Mouse (Mus musculus) granulocyte monocyte progenitor cell, adult 5-6 weeks (primary cell): ENCODE measurements around the gene Sh3bp1. TPM values are rescaled to one million over a fixed set of nuclear protein-coding genes. Genes with fewer than 3 reads are reported as not detected.
A peak's percentile ranks its signal among the peaks of the same experiment; 100 is the strongest.

Experiments used
- ATAC-seq: replicated peaks from 2 replicates; pipeline ENCODE4 v1.8.0; 2016; ENCODE audit warnings: mild to moderate bottlenecking, moderate TSS enrichment, inconsistent platforms; ENCODE audit not compliant: poor library complexity, severe bottlenecking
- total RNA-seq, 2 experiments: library from RNA; stranded (forward) in 1 of 2; stranded (reverse) in 1 of 2; fragments of 200-712, 200-1000 nt in 1 of 2; fragments of >200 nt in 1 of 2; fragmentation: Nextera tagmentation in 1 of 2; gene quantifications; 2 replicates each; pipeline ENCODE4 v1.2.3; 2014 to 2017

The Sh3bp1 gene
- total RNA-seq, 2 experiments from 2014 or later = 29.4 to 58.0 TPM

- ATAC-seq = no peak
These were observed 37.7 kb downstream of the Sh3bp1 start for GRCm38 (mm10) chr15:78937311-78937710.

GRCm38 (mm10) chr15:78937963-78938362 is 38.4 kb downstream of the Sh3bp1 start:
- no peak for ATAC-seq

- no peak for ATAC-seq
These were observed 40.8 kb downstream of the Sh3bp1 start for GRCm38 (mm10) chr15:78940325-78940724.

GRCm38 (mm10) chr15:78942663-78943062 is 43.1 kb downstream of the Sh3bp1 start:
- peak; percentile 57 for ATAC-seq

- ATAC-seq = no peak
These were observed 46.7 kb downstream of the Sh3bp1 start for GRCm38 (mm10) chr15:78946232-78946631.

- ATAC-seq = peak; percentile 96
These were observed 48.1 kb downstream of the Sh3bp1 start, which contains the start of gene Triobp for GRCm38 (mm10) chr15:78947657-78948056. Triobp (plus strand) TSS chr15:78947724.

GRCm38 (mm10) chr15:78948152-78948725 is 48.7 kb downstream of the Sh3bp1 start:
- ATAC-seq = no peak

GRCm38 (mm10) chr15:78948883-78949282 is 49.3 kb downstream of the Sh3bp1 start:
- ATAC-seq = no peak

- no peak for ATAC-seq
These were observed 56.1 kb downstream of the Sh3bp1 start for GRCm38 (mm10) chr15:78955663-78956062.

GRCm38 (mm10) chr15:78956351-78956750 is 56.8 kb downstream of the Sh3bp1 start:
- peak; percentile 35 for ATAC-seq

GRCm38 (mm10) chr15:78957021-78957420 is 57.5 kb downstream of the Sh3bp1 start:
- ATAC-seq = no peak

GRCm38 (mm10) chr15:78959537-78959936 is 60.0 kb downstream of the Sh3bp1 start:
- no peak for ATAC-seq

- ATAC-seq = no peak
These were observed 60.5 kb downstream of the Sh3bp1 start for GRCm38 (mm10) chr15:78960088-78960487.

Other genes with a start within 250 kb of the Sh3bp1 start
- not detected in 2 replicates for gene Elfn2, start 181.0 kb upstream of the Sh3bp1 start, total RNA-seq (2014; fragmentation: Nextera tagmentation)
- gene Elfn2, start 181.0 kb upstream of the Sh3bp1 start, total RNA-seq (2017) = not detected in 2 replicates
- gene Mfng, start 126.3 kb upstream of the Sh3bp1 start, total RNA-seq (2014; fragmentation: Nextera tagmentation) = 31.2 and 34.9 TPM in 2 replicates
- 4.5 and 8.2 TPM in 2 replicates for gene Mfng, start 126.3 kb upstream of the Sh3bp1 start, total RNA-seq (2017)
- not detected in 2 replicates for gene Card10, start 96.7 kb upstream of the Sh3bp1 start, total RNA-seq (2014; fragmentation: Nextera tagmentation)
- gene Card10, start 96.7 kb upstream of the Sh3bp1 start, total RNA-seq (2017) = 0.22 TPM in 1 of 2 replicates, not detected in the other
- gene Cdc42ep1, start 57.1 kb upstream of the Sh3bp1 start, total RNA-seq (2014; fragmentation: Nextera tagmentation) = not detected in 2 replicates
- gene Cdc42ep1, start 57.1 kb upstream of the Sh3bp1 start, total RNA-seq (2017) = not detected in 2 replicates
- not detected in 2 replicates for gene Lgals2, start 44.2 kb upstream of the Sh3bp1 start, total RNA-seq (2014; fragmentation: Nextera tagmentation)
- gene Lgals2, start 44.2 kb upstream of the Sh3bp1 start, total RNA-seq (2017) = not detected in 2 replicates
- 46.3 and 48.6 TPM in 2 replicates for gene Gga1, start 22.6 kb upstream of the Sh3bp1 start, total RNA-seq (2014; fragmentation: Nextera tagmentation)
- 13.9 and 17.6 TPM in 2 replicates for gene Gga1, start 22.6 kb upstream of the Sh3bp1 start, total RNA-seq (2017)
- gene Gm49510, start 101 bp upstream of the Sh3bp1 start, total RNA-seq (2014; fragmentation: Nextera tagmentation) = not detected in 2 replicates
- 1.1 TPM in 1 of 2 replicates, not detected in the other for gene Gm49510, start 101 bp upstream of the Sh3bp1 start, total RNA-seq (2017)
- 10.6 and 19.8 TPM in 2 replicates for gene Pdxp, start 14.2 kb downstream of the Sh3bp1 start, total RNA-seq (2014; fragmentation: Nextera tagmentation)
- gene Pdxp, start 14.2 kb downstream of the Sh3bp1 start, total RNA-seq (2017) = 4.0 and 6.4 TPM in 2 replicates
- 677 and 745 TPM in 2 replicates for gene Lgals1, start 27.0 kb downstream of the Sh3bp1 start, total RNA-seq (2014; fragmentation: Nextera tagmentation)
- 746 and 991 TPM in 2 replicates for gene Lgals1, start 27.0 kb downstream of the Sh3bp1 start, total RNA-seq (2017)
- 34.4 and 60.8 TPM in 2 replicates for gene Nol12, start 35.2 kb downstream of the Sh3bp1 start, total RNA-seq (2014; fragmentation: Nextera tagmentation)
- gene Nol12, start 35.2 kb downstream of the Sh3bp1 start, total RNA-seq (2017) = 20.1 and 30.7 TPM in 2 replicates
- gene Triobp, start 48.0 kb downstream of the Sh3bp1 start, total RNA-seq (2014; fragmentation: Nextera tagmentation) = 44.7 and 55.4 TPM in 2 replicates
- gene Triobp, start 48.0 kb downstream of the Sh3bp1 start, total RNA-seq (2017) = 20.6 and 32.3 TPM in 2 replicates
- gene H1f0, start 128.7 kb downstream of the Sh3bp1 start, total RNA-seq (2014; fragmentation: Nextera tagmentation) = 10.6 and 17.0 TPM in 2 replicates
- gene H1f0, start 128.7 kb downstream of the Sh3bp1 start, total RNA-seq (2017) = 19.6 and 24.4 TPM in 2 replicates
- gene Galr3, start 142.1 kb downstream of the Sh3bp1 start, total RNA-seq (2014; fragmentation: Nextera tagmentation) = 0.73 TPM in 1 of 2 replicates, not detected in the other
- 0.65 and 2.1 TPM in 2 replicates for gene Galr3, start 142.1 kb downstream of the Sh3bp1 start, total RNA-seq (2017)
- gene Ankrd54, start 163.1 kb downstream of the Sh3bp1 start, total RNA-seq (2014; fragmentation: Nextera tagmentation) = 14.5 and 21.9 TPM in 2 replicates
- gene Ankrd54, start 163.1 kb downstream of the Sh3bp1 start, total RNA-seq (2017) = 14.0 and 20.8 TPM in 2 replicates
- gene Eif3l, start 175.4 kb downstream of the Sh3bp1 start, total RNA-seq (2014; fragmentation: Nextera tagmentation) = 228 and 235 TPM in 2 replicates
- gene Eif3l, start 175.4 kb downstream of the Sh3bp1 start, total RNA-seq (2017) = 310 and 312 TPM in 2 replicates
- 7.6 and 13.5 TPM in 2 replicates for gene Micall1, start 209.1 kb downstream of the Sh3bp1 start, total RNA-seq (2014; fragmentation: Nextera tagmentation)
- gene Micall1, start 209.1 kb downstream of the Sh3bp1 start, total RNA-seq (2017) = 4.1 and 7.1 TPM in 2 replicates
- gene Polr2f, start 241.2 kb downstream of the Sh3bp1 start, total RNA-seq (2014; fragmentation: Nextera tagmentation) = 60.5 and 134 TPM in 2 replicates
- 91.1 and 113 TPM in 2 replicates for gene Polr2f, start 241.2 kb downstream of the Sh3bp1 start, total RNA-seq (2017)
- not detected in 2 replicates for gene 1700088E04Rik, start 241.5 kb downstream of the Sh3bp1 start, total RNA-seq (2014; fragmentation: Nextera tagmentation)
- not detected in 2 replicates for gene 1700088E04Rik, start 241.5 kb downstream of the Sh3bp1 start, total RNA-seq (2017)